Mouse (Mus musculus) lung, embryonic 16.5 days (tissue): ENCODE measurements around the gene Cacna1h. TPM values are rescaled to one million over a fixed set of nuclear protein-coding genes. Genes with fewer than 3 reads are reported as not detected.

Experiments
- ATAC-seq: fragments of 200-750 bp; cut with Nextera tagmentation; 2 replicates; pipeline ENCODE4 v1.8.0; 2017; ENCODE audit warnings: low read depth, mild to moderate bottlenecking, moderate library complexity
- H3K27ac ChIP-seq: fragments of 300-500 bp; sonication (generic); 2 replicates; pipeline ENCODE4 v1.5.1; 2014; ENCODE audit warnings: mild to moderate bottlenecking, control low read depth, low read length
- H3K27me3 ChIP-seq: fragments of 300-500 bp; sonication (generic); 2 replicates; pipeline ENCODE4 v1.6.1; 2014; ENCODE audit warnings: low read depth, low read length, mixed read lengths; ENCODE audit not compliant: control insufficient read depth, insufficient read depth
- H3K36me3 ChIP-seq: fragments of 300-500 bp; sonication (generic); 2 replicates; pipeline ENCODE4 v1.6.1; 2014; ENCODE audit warnings: low read length; ENCODE audit not compliant: control insufficient read depth, insufficient read depth
- H3K4me1 ChIP-seq: fragments of 300-500 bp; sonication (generic); replicated peaks from 2 replicates; pipeline ENCODE4 v1.6.1; 2014; ENCODE audit warnings: low read length, mixed read lengths; ENCODE audit not compliant: control insufficient read depth, insufficient read depth
- H3K4me2 ChIP-seq: fragments of 300-500 bp; sonication (generic); 2 replicates; pipeline ENCODE4 v1.6.1; 2014; ENCODE audit warnings: low read depth, low read length, control low read depth
- H3K4me3 ChIP-seq: fragments of 300-500 bp; sonication (generic); 2 replicates; pipeline ENCODE4 v1.5.1; 2014; ENCODE audit warnings: mild to moderate bottlenecking, low read length, control low read depth
- H3K9ac ChIP-seq: fragments of 300-500 bp; sonication (generic); 2 replicates; pipeline ENCODE4 v1.6.1; 2014; ENCODE audit warnings: low read length, control low read depth
- H3K9me3 ChIP-seq: fragments of 300-500 bp; sonication (generic); 2 replicates; pipeline ENCODE4 v1.6.1; 2016; ENCODE audit warnings: low read length; ENCODE audit not compliant: control insufficient read depth
- WGBS: fragments of 180-500 bp; shearing (Covaris S2); extraction: QIAGEN DNeasy Blood & Tissue Kit; methylation state at CpG from one replicate; pipeline ENCODE4 v1.1.7; 2014; 5-methylcytosine and 5-hydroxymethylcytosine counted together
- polyA plus RNA-seq: library from polyadenylated mRNA; unstranded; fragments of >200 nt; fragmentation: Nextera tagmentation; extraction: Ambion mirVana; gene quantifications from 2 replicates; pipeline ENCODE4 v1.2.1, GENCODE M21; 2015

The Cacna1h gene
- polyA plus RNA-seq, 1 experiment from 2014 or later, result 2.0 TPM

DNA sequence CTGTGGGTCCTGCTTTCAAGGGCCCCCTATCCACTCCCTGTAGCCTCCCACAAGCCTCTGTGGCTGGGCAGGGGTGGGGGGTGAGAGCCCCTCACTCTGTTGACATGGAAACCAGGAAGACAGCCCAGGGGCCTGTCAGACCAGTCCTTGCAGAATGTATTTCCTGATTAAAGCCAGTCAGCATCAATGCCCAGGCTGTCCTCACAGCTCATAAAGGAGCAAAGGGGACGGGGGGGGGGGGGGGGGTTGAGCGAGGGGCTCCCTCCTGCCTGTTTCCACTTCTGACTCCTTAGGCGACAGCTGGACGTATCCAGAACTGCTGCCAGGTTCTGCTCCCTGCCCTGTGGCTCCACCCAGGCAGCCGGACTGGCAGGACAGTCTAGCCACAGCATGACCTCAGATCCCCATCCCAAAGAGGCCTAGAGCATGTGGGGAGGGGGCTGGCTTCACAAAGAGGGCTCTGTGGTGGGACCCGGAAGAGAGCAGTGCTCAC lies 18.1 kb downstream of the Cacna1h start:
- peak overlapping the region; percentile 35; the same call in 1 of the 2 replicates for H3K9ac ChIP-seq
- H3K4me2 ChIP-seq, result 0 out of 2 replicates have a peak overlapping the region, but pooled peaks have one; percentile 14
- peaks cover 32% of the 10 kb centered on the region for H3K4me1 ChIP-seq
- no peaks in the 10 kb centered on the region for H3K9me3 ChIP-seq
- 12% methylated on average over 4 of the region's 6 CpGs for WGBS
- H3K36me3 ChIP-seq, result no peaks in the 10 kb centered on the region
- peak; percentile 56 for ATAC-seq
- peak overlapping the region; percentile 71 for H3K27ac ChIP-seq
- H3K4me3 ChIP-seq, result no peak overlapping the region
- H3K27me3 ChIP-seq, result no peaks in the 10 kb centered on the region

DNA sequence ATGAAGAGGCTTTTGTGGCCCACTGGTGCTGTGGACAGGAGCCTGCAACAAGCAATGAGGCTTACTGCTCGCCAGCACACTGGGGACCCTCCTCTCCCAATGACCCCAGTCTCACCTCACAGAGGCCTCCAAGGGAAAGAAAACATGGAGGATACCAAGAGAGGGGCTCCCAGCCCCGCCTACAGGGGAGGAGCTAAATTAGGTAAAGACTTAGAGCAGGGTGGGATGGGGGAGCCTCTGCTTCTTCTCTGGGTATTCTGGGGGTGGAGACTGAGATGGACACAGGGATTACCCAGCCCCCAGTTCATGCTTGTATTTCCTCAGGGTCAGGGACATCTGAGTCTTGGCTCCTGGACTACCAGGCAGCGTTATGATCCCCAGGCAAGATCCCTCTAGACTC lies 18.7 kb downstream of the Cacna1h start:
- no peak overlapping the region for H3K4me2 ChIP-seq

DNA sequence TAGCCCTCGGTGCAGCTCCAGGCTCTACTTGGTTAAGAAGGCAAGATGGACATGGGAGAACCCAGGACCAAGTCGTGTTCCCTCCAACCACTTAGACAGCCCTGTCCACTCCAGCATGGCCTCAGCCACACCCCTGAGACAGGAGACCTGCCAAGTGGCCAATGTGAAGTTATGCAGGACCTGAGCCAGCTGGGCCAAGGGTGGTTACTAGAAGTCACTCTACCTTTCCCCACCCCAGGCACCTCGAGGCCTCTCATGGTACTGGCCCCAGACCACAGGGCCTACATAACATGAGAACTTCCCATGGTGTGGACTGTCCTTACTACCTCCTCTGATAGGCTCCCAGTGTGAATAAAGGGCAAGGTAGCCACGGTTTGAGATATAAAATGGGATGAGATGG lies 19.4 kb downstream of the Cacna1h start:
- no peak overlapping the region for H3K4me2 ChIP-seq
- no peak overlapping the region for H3K27ac ChIP-seq
- no peaks in the 10 kb centered on the region for H3K9me3 ChIP-seq
- H3K36me3 ChIP-seq, result no peaks in the 10 kb centered on the region
- H3K9ac ChIP-seq, result no peak overlapping the region
- H3K4me3 ChIP-seq, result no peak overlapping the region
- no peak for ATAC-seq
- H3K27me3 ChIP-seq, result no peaks in the 10 kb centered on the region
- H3K4me1 ChIP-seq, result peaks cover 32% of the 10 kb centered on the region
- 49% methylated on average over 4 of the region's 4 CpGs for WGBS

More for the DNA sequence above, 18.7 kb downstream of the Cacna1h start:
- no peak overlapping the region for H3K9ac ChIP-seq
- no peaks in the 10 kb centered on the region for H3K36me3 ChIP-seq
- WGBS, result 18% methylated on average over 3 of the region's 3 CpGs
- no peaks in the 10 kb centered on the region for H3K9me3 ChIP-seq
- peaks cover 32% of the 10 kb centered on the region for H3K4me1 ChIP-seq
- H3K4me3 ChIP-seq, result no peak overlapping the region
- ATAC-seq, result no peak
- no peaks in the 10 kb centered on the region for H3K27me3 ChIP-seq
- no peak overlapping the region for H3K27ac ChIP-seq

DNA sequence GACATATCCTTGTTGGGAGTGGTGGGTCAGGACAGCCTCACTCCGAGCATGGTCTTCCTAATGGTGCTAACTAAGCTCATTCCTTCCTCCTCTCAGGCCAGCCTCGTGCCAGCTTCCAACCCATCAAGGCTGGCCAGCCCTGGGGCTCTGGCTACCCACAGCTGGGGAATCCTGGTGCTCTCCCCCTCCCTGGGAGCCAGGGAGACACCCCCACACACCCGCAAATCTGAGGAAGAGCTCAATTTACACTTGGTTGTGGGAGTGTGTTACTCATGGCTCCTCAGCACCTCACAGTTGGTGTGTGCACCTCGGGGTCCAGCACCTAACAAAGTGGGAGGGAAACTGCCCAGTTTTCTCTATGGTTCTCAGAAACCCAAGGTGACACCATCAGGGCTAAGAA lies 22.3 kb downstream of the Cacna1h start:
- H3K9me3 ChIP-seq, result no peaks in the 10 kb centered on the region
- no peak overlapping the region for H3K4me3 ChIP-seq
- 38% methylated on average over 4 of the region's 4 CpGs for WGBS
- peaks cover 25% of the 10 kb centered on the region for H3K4me1 ChIP-seq
- no peaks in the 10 kb centered on the region for H3K27me3 ChIP-seq
- H3K27ac ChIP-seq, result no peak overlapping the region
- H3K36me3 ChIP-seq, result no peaks in the 10 kb centered on the region
- no peak overlapping the region for H3K9ac ChIP-seq
- no peak overlapping the region for H3K4me2 ChIP-seq
- ATAC-seq, result no peak

DNA sequence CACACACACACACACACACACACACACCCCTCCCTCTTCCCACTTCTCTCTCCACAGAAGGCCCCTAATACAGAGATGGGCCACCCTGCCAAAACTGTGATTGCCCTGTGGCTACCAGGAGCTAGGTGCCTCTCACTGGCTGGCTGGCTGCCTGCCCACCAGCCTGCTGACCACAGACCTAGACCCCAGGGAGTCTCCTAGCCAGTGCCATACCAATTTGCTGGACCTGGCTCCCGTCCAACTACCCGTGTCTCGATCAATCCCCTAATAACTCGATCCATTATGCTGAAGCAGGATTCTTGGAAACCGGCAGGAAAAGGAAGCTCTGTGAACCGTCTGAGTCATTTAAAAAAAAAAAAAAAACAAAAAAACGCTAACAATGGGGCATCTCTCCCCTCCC lies 22.8 kb downstream of the Cacna1h start:
- no peak overlapping the region for H3K27ac ChIP-seq
- no peaks in the 10 kb centered on the region for H3K36me3 ChIP-seq
- no peak for ATAC-seq
- no peak overlapping the region for H3K4me2 ChIP-seq
- peaks cover 21% of the 10 kb centered on the region for H3K4me1 ChIP-seq
- no peak overlapping the region for H3K9ac ChIP-seq
- H3K27me3 ChIP-seq, result no peaks in the 10 kb centered on the region
- H3K9me3 ChIP-seq, result no peaks in the 10 kb centered on the region
- H3K4me3 ChIP-seq, result no peak overlapping the region
- 32% methylated on average over 7 of the region's 7 CpGs for WGBS

DNA sequence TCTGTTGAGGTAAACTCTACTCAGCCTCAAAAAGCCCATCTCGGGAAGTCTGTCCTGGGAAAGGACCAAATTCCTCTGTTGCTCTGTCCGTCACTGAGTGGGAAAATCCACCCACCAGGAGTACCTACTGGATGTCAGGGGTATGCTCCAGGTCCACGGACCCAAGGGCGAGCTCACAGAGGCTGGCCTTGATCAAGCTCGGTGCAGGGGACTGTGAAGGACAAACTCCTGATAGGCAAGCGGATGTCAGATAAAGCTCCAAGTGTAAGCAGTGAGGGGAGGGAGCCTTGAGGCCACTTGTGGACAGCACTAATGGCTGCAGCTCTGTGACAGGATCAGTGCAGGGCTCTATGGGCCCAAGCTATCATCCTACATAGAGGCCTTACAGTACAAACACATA lies 23.4 kb downstream of the Cacna1h start:
- no peak overlapping the region for H3K9ac ChIP-seq
- no peak for ATAC-seq
- 51% methylated on average over 6 of the region's 6 CpGs for WGBS
- H3K4me2 ChIP-seq, result no peak overlapping the region
- no peaks in the 10 kb centered on the region for H3K9me3 ChIP-seq
- peaks cover 20% of the 10 kb centered on the region for H3K4me1 ChIP-seq
- no peak overlapping the region for H3K4me3 ChIP-seq
- no peaks in the 10 kb centered on the region for H3K27me3 ChIP-seq
- H3K36me3 ChIP-seq, result no peaks in the 10 kb centered on the region
- H3K27ac ChIP-seq, result no peak overlapping the region

DNA sequence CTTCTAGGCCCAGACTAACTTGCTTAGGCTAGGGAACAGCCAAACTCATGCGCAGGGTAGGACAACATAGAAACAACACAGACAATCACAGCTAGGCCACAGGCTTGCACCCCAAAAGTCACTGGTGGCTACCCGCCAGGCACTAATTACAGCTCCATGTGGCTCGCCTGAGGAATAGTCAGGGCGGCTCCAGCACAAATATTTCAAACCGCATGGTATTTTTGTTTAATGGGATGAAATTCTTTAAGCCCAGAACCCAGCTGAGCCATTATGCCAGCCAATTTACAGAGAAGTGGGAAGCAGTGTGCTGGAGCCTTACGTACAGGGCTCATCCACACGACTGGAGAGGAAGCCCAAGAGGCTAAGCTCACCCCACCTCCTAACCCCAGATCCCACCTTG lies 24.0 kb downstream of the Cacna1h start:
- Histone ChIP-seq H3K4me3 (no peak overlapping the region), H3K4me2 (no peak overlapping the region), H3K9me3 (no peaks in the 10 kb centered on the region), H3K4me1 (peaks cover 18% of the 10 kb centered on the region), H3K36me3 (no peaks in the 10 kb centered on the region), H3K27ac (no peak overlapping the region), H3K27me3 (no peaks in the 10 kb centered on the region), H3K9ac (no peak overlapping the region)
- WGBS, result 78% methylated on average over 7 of the region's 7 CpGs
- no peak for ATAC-seq

DNA sequence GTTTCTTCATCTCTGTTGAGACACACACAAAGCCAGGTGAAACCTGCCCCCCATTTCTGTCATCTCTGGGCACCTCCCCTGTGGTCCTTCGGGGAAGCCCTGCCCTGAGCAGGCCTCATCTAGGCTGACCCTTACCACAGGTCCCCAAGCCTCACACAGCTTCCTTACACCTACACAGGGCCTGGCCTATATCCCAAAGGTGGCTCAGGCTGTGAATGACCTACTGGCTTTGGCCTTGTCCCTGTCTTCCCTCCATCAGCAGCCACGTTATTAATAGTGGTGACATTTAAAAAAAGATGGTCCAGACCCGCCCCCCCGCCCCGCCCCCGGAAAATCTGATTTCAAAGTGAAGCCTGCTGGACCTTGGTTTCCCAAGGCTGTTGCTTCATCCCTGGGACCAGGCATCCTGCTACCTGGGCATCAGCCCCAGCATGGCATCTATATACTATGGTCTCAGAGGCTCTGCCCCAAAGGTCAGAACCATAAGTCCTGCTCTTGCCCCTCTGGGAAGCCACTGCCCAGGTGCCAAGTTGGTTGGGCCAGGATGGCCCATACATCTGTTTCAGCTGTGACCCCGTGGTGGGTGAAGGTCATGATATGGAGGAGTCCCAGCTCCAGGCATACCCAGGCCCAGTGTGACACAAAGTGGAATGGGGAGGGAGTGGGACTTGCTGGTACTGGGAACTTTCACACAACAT lies 25.1 kb downstream of the Cacna1h start:
- Histone ChIP-seq H3K9ac (no peak overlapping the region), H3K9me3 (no peaks in the 10 kb centered on the region), H3K27ac (no peak overlapping the region), H3K4me3 (no peak overlapping the region), H3K27me3 (no peaks in the 10 kb centered on the region), H3K36me3 (no peaks in the 10 kb centered on the region), H3K4me2 (no peak overlapping the region), H3K4me1 (peaks cover 11% of the 10 kb centered on the region)
- no peak for ATAC-seq
- 81% methylated on average over 7 of the region's 7 CpGs for WGBS

DNA sequence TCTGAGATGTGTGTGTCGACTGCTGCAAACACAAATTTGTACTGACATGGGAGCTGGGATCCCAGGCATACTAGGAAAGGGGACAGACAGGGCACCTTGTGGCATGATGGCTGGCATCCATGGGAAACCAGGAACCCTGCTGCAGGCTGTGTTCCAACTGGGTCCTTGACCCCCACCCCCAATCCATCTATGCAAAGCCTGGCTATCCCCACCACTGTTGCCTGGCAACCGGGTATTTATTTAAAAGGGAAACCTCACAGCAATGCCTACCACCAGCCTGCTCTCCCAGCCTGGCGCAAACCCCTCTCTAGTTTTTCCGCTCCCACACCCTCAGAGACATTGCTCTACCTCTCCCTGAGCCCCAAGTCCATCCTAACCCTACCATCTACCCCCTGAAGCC lies 26.2 kb downstream of the Cacna1h start:
- no peak overlapping the region for H3K4me3 ChIP-seq
- H3K4me1 ChIP-seq, result peaks cover 11% of the 10 kb centered on the region
- ATAC-seq, result no peak
- H3K36me3 ChIP-seq, result no peaks in the 10 kb centered on the region
- H3K9ac ChIP-seq, result no peak overlapping the region
- no peaks in the 10 kb centered on the region for H3K27me3 ChIP-seq
- no peak overlapping the region for H3K4me2 ChIP-seq
- 53% methylated on average over 4 of the region's 4 CpGs for WGBS
- H3K27ac ChIP-seq, result no peak overlapping the region
- no peaks in the 10 kb centered on the region for H3K9me3 ChIP-seq
